Mouse (Mus musculus): ENCODE data around the gene Elane. TPM values are rescaled to one million over a fixed set of nuclear protein-coding genes. Genes with fewer than 3 reads are reported as not detected.

Elane gene
- total RNA-seq, 2 experiments from 2014 or later, result not detected

GRCm38 (mm10) chr10:79858416-79859074 is 27.5 kb upstream of the Elane start:
- DNase-seq, result peak; percentile 48

GRCm38 (mm10) chr10:79859116-79859515 is 26.9 kb upstream of the Elane start:
- DNase-seq, result peak; percentile 42

- no peak for DNase-seq
Measured at GRCm38 (mm10) chr10:79860079-79860911, 25.8 kb upstream of the Elane start.

- DNase-seq, result no peak
Measured at GRCm38 (mm10) chr10:79861230-79862048, 24.6 kb upstream of the Elane start.

- no peak for DNase-seq
Measured at GRCm38 (mm10) chr10:79862049-79862788, 23.8 kb upstream of the Elane start.

GRCm38 (mm10) chr10:79862925-79863324 is 23.1 kb upstream of the Elane start:
- no peak for DNase-seq

- no peak for DNase-seq
Measured at GRCm38 (mm10) chr10:79864351-79865188, 21.5 kb upstream of the Elane start.

- no peak for DNase-seq
Measured at GRCm38 (mm10) chr10:79865189-79865601, 20.9 kb upstream of the Elane start.

GRCm38 (mm10) chr10:79865801-79866295 is 20.2 kb upstream of the Elane start:
- DNase-seq, result no peak

GRCm38 (mm10) chr10:79866601-79867000 is 19.4 kb upstream of the Elane start:
- DNase-seq, result no peak

GRCm38 (mm10) chr10:79871845-79872244 is 14.2 kb upstream of the Elane start:
- DNase-seq, result no peak

- DNase-seq, result no peak
Measured at GRCm38 (mm10) chr10:79872862-79873261, 13.2 kb upstream of the Elane start.

GRCm38 (mm10) chr10:79873313-79873712 is 12.7 kb upstream of the Elane start:
- DNase-seq, result no peak

GRCm38 (mm10) chr10:79873715-79874289 is 12.2 kb upstream of the Elane start:
- no peak for DNase-seq

- DNase-seq, result no peak
Measured at GRCm38 (mm10) chr10:79874290-79874862, 11.7 kb upstream of the Elane start, which contains the start of the genes Prtn3 and Plppr3. Gene Prtn3, plus strand, starts transcription at chr10:79874476. Gene Plppr3, minus strand, starts transcription at chr10:79874634.

GRCm38 (mm10) chr10:79877174-79877573 is 8.9 kb upstream of the Elane start:
- no peak for DNase-seq

GRCm38 (mm10) chr10:79877757-79878156 is 8.3 kb upstream of the Elane start:
- DNase-seq, result peak; percentile 61

- DNase-seq, result no peak
Measured at GRCm38 (mm10) chr10:79879527-79879926, 6.5 kb upstream of the Elane start.

- no peak for DNase-seq
Measured at GRCm38 (mm10) chr10:79880721-79881120, 5.3 kb upstream of the Elane start.

GRCm38 (mm10) chr10:79881981-79882380 is 4.1 kb upstream of the Elane start:
- DNase-seq, result no peak
